Mouse (Mus musculus) ES-Bruce4 (cell line): Measurements from ENCODE around the gene Efna1.

ENCODE experiments used
- CTCF ChIP-seq: IDR thresholded peaks from one replicate; pipeline ENCODE4 v1.8.1; 2011; ENCODE audit warnings: low read depth, low read length
- POLR2A ChIP-seq: IDR thresholded peaks from one replicate; pipeline ENCODE4 v1.8.1; 2011; ENCODE audit warnings: low read length; ENCODE audit not compliant: insufficient read depth

GRCm38 (mm10) chr3:89284261-89284660 is 3.3 kb upstream of the Efna1 start:
- TF ChIP-seq POLR2A (no peak), CTCF (no peak)
